Mouse (Mus musculus) CD4-positive naive resting alpha-beta T cell, adult 57 days (primary cell): ENCODE measurements around the gene Tph1. TPM values are rescaled to one million over a fixed set of nuclear protein-coding genes. Genes with fewer than 3 reads are reported as not detected.

Experiments
- total RNA-seq: library from RNA; stranded (reverse); gene quantifications from one replicate; pipeline ENCODE4 v1.2.4, GENCODE M21; 2023

Gene Tph1
- total RNA-seq = not detected

GRCm38 (mm10) chr7:46672160-46672672, at the start of gene Tph1:
Gene Tph1, minus strand, starts transcription at chr7:46672537.

GRCm38 (mm10) chr7:46715600-46715999, 43.3 kb upstream of the Tph1 start, which contains the start of gene Saa3:
Gene Saa3, minus strand, starts transcription at chr7:46715700.

GRCm38 (mm10) chr7:46710390-46710844, 38.1 kb upstream of the Tph1 start, which contains the start of gene Saal1:
Gene Saal1, minus strand, starts transcription at chr7:46710680.

GRCm38 (mm10) chr7:46639692-46640031, 32.7 kb downstream of the Tph1 start, which contains the start of gene Sergef:
Gene Sergef, minus strand, starts transcription at chr7:46639807.

Other genes starting within 250 kb of the Tph1 start
- 20.0 TPM for gene Sergef, start 32.7 kb downstream of the Tph1 start, total RNA-seq
- gene Saal1, start 38.1 kb upstream of the Tph1 start, total RNA-seq = 11.2 TPM
- 0.27 TPM for gene Saa3, start 43.2 kb upstream of the Tph1 start, total RNA-seq
- not detected for gene Saa4, start 60.1 kb upstream of the Tph1 start, total RNA-seq
- not detected for gene Saa1, start 70.4 kb upstream of the Tph1 start, total RNA-seq
- not detected for gene Saa2, start 79.3 kb upstream of the Tph1 start, total RNA-seq
- 44.3 TPM for gene Hps5, start 123.5 kb upstream of the Tph1 start, total RNA-seq
- gene Gtf2h1, start 123.6 kb upstream of the Tph1 start, total RNA-seq = 54.8 TPM
- 294 TPM for gene Ldha, start 168.9 kb upstream of the Tph1 start, total RNA-seq
- gene Ldhc, start 188.7 kb upstream of the Tph1 start, total RNA-seq = not detected
- 60.4 TPM for gene Tsg101, start 247.4 kb upstream of the Tph1 start, total RNA-seq